Mouse (Mus musculus) stomach, embryonic 14.5 days (tissue): Measurements from ENCODE around the gene Olfr90. TPM values are rescaled to one million over a fixed set of nuclear protein-coding genes. Genes with fewer than 3 reads are reported as not detected.
"Not testable (repeated sequence)": the region's sequence is repeated elsewhere in the genome, so short reads cannot be mapped to it uniquely, and the experiment has no call there.

Experiments used
- ATAC-seq: fragments of 200-750 bp; cut with Nextera tagmentation; 2 replicates; pipeline ENCODE4 v1.8.0; 2017; ENCODE audit warnings: low read depth, moderate TSS enrichment; ENCODE audit not compliant: insufficient number of reproducible peaks, insufficient read depth, low FRiP score
- H3K27ac ChIP-seq: fragments of 300-500 bp; sonication (generic); 2 replicates; pipeline ENCODE4 v1.5.1; 2014; ENCODE audit warnings: mild to moderate bottlenecking, low read length, moderate library complexity, mixed read lengths
- H3K27me3 ChIP-seq: fragments of 300-500 bp; sonication (generic); 2 replicates; pipeline ENCODE4 v1.6.1; 2014; ENCODE audit warnings: low read length, control low read depth, mixed read lengths; ENCODE audit not compliant: control insufficient read depth, insufficient read depth
- H3K36me3 ChIP-seq: fragments of 300-500 bp; sonication (generic); 2 replicates; pipeline ENCODE4 v1.6.1; 2014; ENCODE audit warnings: mild to moderate bottlenecking, control low read depth, low read length, moderate library complexity, mixed read lengths; ENCODE audit not compliant: control insufficient read depth, insufficient read depth
- H3K4me1 ChIP-seq: fragments of 300-500 bp; sonication (generic); 2 replicates; pipeline ENCODE4 v1.6.1; 2014; ENCODE audit warnings: low read length, control low read depth, mixed read lengths; ENCODE audit not compliant: control insufficient read depth, insufficient read depth
- H3K4me2 ChIP-seq: fragments of 300-500 bp; sonication (generic); replicated peaks from 2 replicates; pipeline ENCODE4 v1.6.1; 2014; ENCODE audit warnings: low read depth, low read length, control low read depth
- H3K4me3 ChIP-seq: fragments of 300-500 bp; sonication (generic); 2 replicates; pipeline ENCODE4 v1.5.1; 2014; ENCODE audit warnings: low read depth, low read length, control low read depth
- H3K9ac ChIP-seq: fragments of 300-500 bp; sonication (generic); replicated peaks from 2 replicates; pipeline ENCODE4 v1.6.1; 2014; ENCODE audit warnings: low read depth, mild to moderate bottlenecking, control low read depth, low read length, moderate library complexity, mixed read lengths
- H3K9me3 ChIP-seq: fragments of 300-500 bp; sonication (generic); 2 replicates; pipeline ENCODE4 v1.6.1; 2016; ENCODE audit warnings: low read depth, low read length, control low read depth; ENCODE audit not compliant: control insufficient read depth
- WGBS: fragments of 180-500 bp; shearing (Covaris S2); extraction: QIAGEN DNeasy Blood & Tissue Kit; methylation state at CpG from one replicate; pipeline ENCODE4 v1.1.7; 2014; 5-methylcytosine and 5-hydroxymethylcytosine counted together
- polyA plus RNA-seq: library from polyadenylated mRNA; unstranded; fragments of >200 nt; fragmentation: Nextera tagmentation; extraction: Ambion mirVana; gene quantifications from 2 replicates; pipeline ENCODE4 v1.2.1, GENCODE M21; 2014

Olfr90 gene
- polyA plus RNA-seq: not detected in 2 replicates

GRCm38 (mm10) chr17:37088399-37088798 is at the start of gene Olfr90:
Gene Olfr90 (minus strand): TSS chr17:37088499.
- Histone ChIP-seq H3K4me2 (no peak within 1 kb of the TSS), H3K27me3 (no peaks in the 10 kb centered on the region), H3K27ac (no peak within 1 kb of the TSS), H3K4me3 (no peak within 1 kb of the TSS), H3K9me3 (no peaks in the 10 kb centered on the region), H3K36me3 (no peaks in the 10 kb centered on the region), H3K4me1 (no peaks in the 10 kb centered on the region), H3K9ac (no peak within 1 kb of the TSS)
- no peak for ATAC-seq

- H3K27ac ChIP-seq, H3K27me3 ChIP-seq, H3K4me2 ChIP-seq, H3K36me3 ChIP-seq, H3K4me3 ChIP-seq, ATAC-seq, H3K9me3 ChIP-seq, H3K4me1 ChIP-seq, H3K9ac ChIP-seq: not testable (repeated sequence)
- 76% methylated on average over 4 of the region's 4 CpGs for WGBS
Observed at GRCm38 (mm10) chr17:37131366-37131765, 43.1 kb upstream of the Olfr90 start.

GRCm38 (mm10) chr17:37119988-37120387 is 31.7 kb upstream of the Olfr90 start, which contains the start of gene Olfr92:
Gene Olfr92 (minus strand): TSS chr17:37120088.
- no peak within 1 kb of the TSS for H3K4me3 ChIP-seq
- no peak for ATAC-seq
- no peaks in the 10 kb centered on the region for H3K27me3 ChIP-seq
- no peaks in the 10 kb centered on the region for H3K9me3 ChIP-seq
- H3K9ac ChIP-seq: no peak within 1 kb of the TSS
- H3K27ac ChIP-seq: no peak within 1 kb of the TSS
- H3K4me1 ChIP-seq: no peaks in the 10 kb centered on the region
- no peak within 1 kb of the TSS for H3K4me2 ChIP-seq
- WGBS: 87% methylated on average over 2 of the region's 2 CpGs
- no peaks in the 10 kb centered on the region for H3K36me3 ChIP-seq

GRCm38 (mm10) chr17:37098178-37098577 is 9.9 kb upstream of the Olfr90 start, which contains the start of gene Olfr91:
Gene Olfr91 (minus strand): TSS chr17:37098278.
- H3K9me3 ChIP-seq: no peaks in the 10 kb centered on the region
- H3K27me3 ChIP-seq: no peaks in the 10 kb centered on the region
- no peak within 1 kb of the TSS for H3K4me3 ChIP-seq
- ATAC-seq: no peak
- no peaks in the 10 kb centered on the region for H3K36me3 ChIP-seq
- 80% methylated on average over 1 of the region's 1 CpGs for WGBS
- H3K4me2 ChIP-seq: no peak within 1 kb of the TSS
- H3K27ac ChIP-seq: no peak within 1 kb of the TSS
- H3K9ac ChIP-seq: no peak within 1 kb of the TSS
- no peaks in the 10 kb centered on the region for H3K4me1 ChIP-seq

GRCm38 (mm10) chr17:37093289-37093688 is 5.0 kb upstream of the Olfr90 start:
- Histone ChIP-seq H3K9me3 (no peaks in the 10 kb centered on the region), H3K4me1 (no peaks in the 10 kb centered on the region), H3K36me3 (no peaks in the 10 kb centered on the region), H3K9ac (no peak overlapping the region), H3K27ac (no peak overlapping the region), H3K27me3 (no peaks in the 10 kb centered on the region), H3K4me3 (no peak overlapping the region), H3K4me2 (no peak overlapping the region)
- 70% methylated on average over 5 of the region's 5 CpGs for WGBS
- ATAC-seq: no peak

- H3K27ac ChIP-seq: no peak overlapping the region
- H3K4me3 ChIP-seq: no peak overlapping the region
- WGBS: 70% methylated on average over 1 of the region's 1 CpGs
- H3K36me3 ChIP-seq: no peaks in the 10 kb centered on the region
- H3K4me2 ChIP-seq: no peak overlapping the region
- no peaks in the 10 kb centered on the region for H3K27me3 ChIP-seq
- H3K9me3 ChIP-seq: no peaks in the 10 kb centered on the region
- H3K9ac ChIP-seq: no peak overlapping the region
- no peaks in the 10 kb centered on the region for H3K4me1 ChIP-seq
- no peak for ATAC-seq
Observed at GRCm38 (mm10) chr17:37092198-37092597, 3.9 kb upstream of the Olfr90 start.

GRCm38 (mm10) chr17:37085545-37085944 is 2.8 kb downstream of the Olfr90 start:
- ATAC-seq: no peak
- Histone ChIP-seq H3K27me3 (no peaks in the 10 kb centered on the region), H3K4me3 (no peak overlapping the region), H3K27ac (no peak overlapping the region), H3K4me1 (no peaks in the 10 kb centered on the region; the same call in 1 of the 2 replicates), H3K9ac (no peak overlapping the region), H3K9me3 (no peaks in the 10 kb centered on the region), H3K36me3 (no peaks in the 10 kb centered on the region), H3K4me2 (no peak overlapping the region)
- 74% methylated on average over 10 of the region's 10 CpGs for WGBS

GRCm38 (mm10) chr17:37084632-37085031 is 3.7 kb downstream of the Olfr90 start:
- no peak for ATAC-seq
- 70% methylated on average over 5 of the region's 5 CpGs for WGBS
- no peaks in the 10 kb centered on the region for H3K36me3 ChIP-seq
- H3K9me3 ChIP-seq: no peaks in the 10 kb centered on the region
- no peaks in the 10 kb centered on the region for H3K27me3 ChIP-seq
- no peak overlapping the region for H3K4me2 ChIP-seq
- no peak overlapping the region for H3K27ac ChIP-seq
- no peak overlapping the region for H3K9ac ChIP-seq
- H3K4me1 ChIP-seq: no peaks in the 10 kb centered on the region; the same call in 1 of the 2 replicates
- no peak overlapping the region for H3K4me3 ChIP-seq

- Histone ChIP-seq H3K4me3 (no peak overlapping the region), H3K9me3 (no peaks in the 10 kb centered on the region), H3K27me3 (no peaks in the 10 kb centered on the region), H3K4me2 (0 out of 2 replicates have a peak overlapping the region, but pooled peaks have one; percentile 7), H3K9ac (no peak overlapping the region), H3K4me1 (no peaks in the 10 kb centered on the region; the same call in 1 of the 2 replicates), H3K27ac (no peak overlapping the region), H3K36me3 (no peaks in the 10 kb centered on the region)
- WGBS: 2% methylated on average over 8 of the region's 8 CpGs
- ATAC-seq: peak; percentile 73
Observed at GRCm38 (mm10) chr17:37083327-37083726, 5.0 kb downstream of the Olfr90 start.
